Mouse (Mus musculus) layer of hippocampus, adult 11-12 months (tissue): Measurements from ENCODE around the gene Tmem106a.

Experiments
- DNase-seq: peaks from one replicate; pipeline ENCODE4 v3.0.0; 2022; ENCODE audit warnings: low spot score

Tmem106a gene

DNA sequence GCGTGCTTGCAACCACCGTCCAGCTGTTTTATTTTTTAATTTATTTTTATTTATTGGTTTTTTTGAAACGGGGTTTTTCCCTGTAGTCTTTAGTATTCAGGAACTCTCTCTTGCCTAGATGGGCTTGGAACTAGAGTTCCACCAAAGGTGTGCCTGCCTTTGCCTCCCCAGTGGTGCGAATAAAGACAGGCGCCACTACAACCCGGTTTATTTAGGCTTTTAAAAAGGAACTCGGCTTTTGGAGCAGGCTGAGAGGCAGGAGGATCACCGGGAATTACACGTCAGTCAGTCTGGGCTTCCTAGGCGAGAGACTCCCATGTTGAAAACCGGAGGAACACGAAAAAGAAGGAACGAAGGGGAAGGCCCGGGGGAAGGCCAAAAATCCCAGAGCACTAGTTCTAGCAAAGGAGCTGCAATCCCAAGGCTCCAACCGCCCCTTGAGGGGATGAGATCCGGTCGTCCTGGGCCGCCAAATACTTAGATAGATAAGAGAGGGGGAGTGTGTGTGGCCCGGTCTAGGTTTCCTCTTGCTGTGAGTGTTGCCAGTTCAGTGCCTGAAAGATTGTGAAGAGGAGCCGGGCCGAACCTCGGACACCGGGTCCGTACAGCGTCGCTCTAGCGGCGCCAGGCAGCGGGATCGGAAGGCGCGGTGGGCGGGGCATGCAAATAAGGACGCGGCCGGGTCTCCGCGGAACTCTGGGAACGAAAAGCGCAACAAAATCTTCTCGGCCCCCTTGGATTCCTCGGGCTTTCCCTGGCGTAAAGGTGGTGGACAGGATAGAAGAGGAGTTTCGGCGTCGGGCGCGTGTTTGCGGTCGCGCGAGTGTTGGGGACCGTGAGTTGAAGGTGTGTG is 59.0 kb downstream of the Tmem106a start:
- DNase-seq = peak; percentile 82
